Mouse (Mus musculus): Measurements from ENCODE around the gene Gm10382. TPM values are rescaled to one million over a fixed set of nuclear protein-coding genes. Genes with fewer than 3 reads are reported as not detected.
A peak's percentile ranks its signal among the peaks of the same experiment; 100 is the strongest.

Gene Gm10382
- 0.28 and 0.67 TPM in 2 replicates for polyA plus RNA-seq (2016; fragmentation: Nextera tagmentation; extraction: Ambion mirVana)

- Histone ChIP-seq H3K9me3 (replicated peaks) (no peaks in the 10 kb centered on the region), H3K9ac (peak within 1 kb of the TSS; percentile 100), H3K4me3 (peak within 1 kb of the TSS; percentile 99), H3K4me2 (peak within 1 kb of the TSS; percentile 87), H3K4me1 (replicated peaks) (peaks cover 39% of the 10 kb centered on the region), H3K27ac (ENCODE audit: poor library complexity, severe bottlenecking) (peak within 1 kb of the TSS; percentile 98), H3K36me3 (peaks cover 19% of the 10 kb centered on the region), H3K27me3 (replicated peaks) (no peaks in the 10 kb centered on the region)
- peak; percentile 50 for ATAC-seq (ENCODE audit: insufficient number of reproducible peaks, low FRiP score)
- WGBS, result under 1% methylated on average over 41 of the region's 41 CpGs
Observed at GRCm38 (mm10) chr5:125389131-125389578, at the start of gene Gm10382. Gene Gm10382 (plus strand): TSS chr5:125389322.

GRCm38 (mm10) chr5:125339851-125340531 is 49.1 kb upstream of the Gm10382 start:
- WGBS, result 2% methylated on average over 25 of the region's 25 CpGs
- Histone ChIP-seq H3K27ac (ENCODE audit: poor library complexity, severe bottlenecking) (peak overlapping the region; percentile 61), H3K4me2 (peak overlapping the region; percentile 98), H3K36me3 (no peaks in the 10 kb centered on the region), H3K4me3 (peak overlapping the region; percentile 74), H3K27me3 (replicated peaks) (no peaks in the 10 kb centered on the region), H3K4me1 (replicated peaks) (peaks cover 46% of the 10 kb centered on the region), H3K9me3 (replicated peaks) (no peaks in the 10 kb centered on the region), H3K9ac (peak overlapping the region; percentile 83)
- ATAC-seq (ENCODE audit: insufficient number of reproducible peaks, low FRiP score), result peak; percentile 7; the same call in 1 of the 2 replicates

- H3K27ac ChIP-seq (ENCODE audit: poor library complexity, severe bottlenecking), result peak within 1 kb of the TSS; percentile 61
- no peaks in the 10 kb centered on the region for H3K36me3 ChIP-seq
- peak within 1 kb of the TSS; percentile 98 for H3K4me2 ChIP-seq
- ATAC-seq (ENCODE audit: insufficient number of reproducible peaks, low FRiP score), result peak; percentile 87
- H3K27me3 ChIP-seq (replicated peaks), result no peaks in the 10 kb centered on the region
- H3K9me3 ChIP-seq (replicated peaks), result no peaks in the 10 kb centered on the region
- H3K4me3 ChIP-seq, result peak within 1 kb of the TSS; percentile 74
- peak within 1 kb of the TSS; percentile 83 for H3K9ac ChIP-seq
- under 1% methylated on average over 42 of the region's 42 CpGs for WGBS
- H3K4me1 ChIP-seq (replicated peaks), result peaks cover 46% of the 10 kb centered on the region
Observed at GRCm38 (mm10) chr5:125340547-125341262, 48.4 kb upstream of the Gm10382 start, which contains the start of gene Scarb1. Gene Scarb1 (minus strand): TSS chr5:125341094.

DNA sequence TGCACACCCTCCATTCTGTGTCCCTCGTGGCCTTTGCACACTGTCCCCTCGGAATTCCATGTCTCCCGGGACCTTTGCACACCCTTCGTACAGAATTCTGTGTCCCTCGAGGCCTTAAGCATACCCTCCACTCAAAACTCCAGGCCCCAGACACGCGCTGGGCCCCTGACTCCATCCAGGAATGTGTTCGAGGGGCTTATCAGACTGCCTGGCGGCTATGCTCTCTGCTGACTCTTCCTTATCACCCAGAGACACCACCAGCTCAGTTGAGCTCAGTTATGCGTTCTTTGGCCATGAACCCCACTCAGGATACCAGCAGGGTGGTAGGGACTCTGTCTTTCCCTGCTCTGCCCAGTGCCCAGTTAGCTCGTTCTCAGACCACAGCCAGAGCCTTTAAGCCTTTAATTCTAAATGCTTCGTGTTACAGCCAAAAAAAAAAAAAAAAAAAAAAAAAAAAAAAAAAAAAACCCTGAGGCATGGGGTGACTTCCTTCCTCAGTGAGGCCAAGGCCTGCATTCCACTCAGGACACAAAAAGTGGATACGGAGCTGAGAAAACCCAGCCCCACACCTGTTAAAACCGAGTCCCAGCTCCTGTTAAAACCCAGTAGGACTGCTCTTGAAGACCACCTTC is 47.5 kb upstream of the Gm10382 start:
- ATAC-seq (ENCODE audit: insufficient number of reproducible peaks, low FRiP score), result peak; percentile 59
- Histone ChIP-seq H3K9ac (peak overlapping the region; percentile 83), H3K9me3 (replicated peaks) (no peaks in the 10 kb centered on the region), H3K4me1 (replicated peaks) (peaks cover 45% of the 10 kb centered on the region), H3K4me3 (peak overlapping the region; percentile 74), H3K36me3 (no peaks in the 10 kb centered on the region), H3K27ac (ENCODE audit: poor library complexity, severe bottlenecking) (peak overlapping the region; percentile 61), H3K4me2 (peak overlapping the region; percentile 98), H3K27me3 (replicated peaks) (no peaks in the 10 kb centered on the region)
- 14% methylated on average over 14 of the region's 14 CpGs for WGBS

DNA sequence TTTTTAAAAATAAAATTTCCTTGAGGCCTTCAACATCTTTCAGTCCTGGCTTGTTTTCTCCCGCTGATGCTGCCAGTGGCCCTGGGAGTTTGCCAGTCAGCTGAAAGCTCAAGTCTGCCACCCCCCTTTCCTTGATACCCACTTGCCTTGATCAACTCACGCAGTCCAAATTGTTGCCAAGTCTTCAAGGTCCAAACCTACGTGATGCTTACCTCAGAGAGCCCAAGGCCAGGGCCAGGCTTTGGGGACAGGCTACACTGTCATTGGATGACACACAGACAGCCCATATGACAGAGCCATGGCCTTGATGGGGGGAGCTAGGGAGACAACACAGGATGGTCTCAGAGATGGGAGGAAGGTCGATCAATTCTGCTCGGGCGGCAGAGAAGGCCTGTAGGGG is 44.8 kb upstream of the Gm10382 start:
- H3K9ac ChIP-seq, result no peak overlapping the region
- H3K9me3 ChIP-seq (replicated peaks), result no peaks in the 10 kb centered on the region
- no peak overlapping the region for H3K27ac ChIP-seq (ENCODE audit: poor library complexity, severe bottlenecking)
- no peaks in the 10 kb centered on the region for H3K27me3 ChIP-seq (replicated peaks)
- no peak for ATAC-seq (ENCODE audit: insufficient number of reproducible peaks, low FRiP score)
- no peaks in the 10 kb centered on the region for H3K36me3 ChIP-seq
- 91% methylated on average over 6 of the region's 6 CpGs for WGBS
- H3K4me2 ChIP-seq, result no peak overlapping the region
- no peak overlapping the region for H3K4me3 ChIP-seq
- H3K4me1 ChIP-seq (replicated peaks), result peaks cover 18% of the 10 kb centered on the region

- no peaks in the 10 kb centered on the region for H3K4me1 ChIP-seq (replicated peaks)
- WGBS, result 67% methylated on average over 7 of the region's 7 CpGs
- H3K27me3 ChIP-seq (replicated peaks), result no peaks in the 10 kb centered on the region
- H3K9me3 ChIP-seq (replicated peaks), result peaks cover 4% of the 10 kb centered on the region; the same call in 1 of the 2 replicates
- H3K4me2 ChIP-seq, result no peak overlapping the region
- H3K27ac ChIP-seq (ENCODE audit: poor library complexity, severe bottlenecking), result no peak overlapping the region
- no peak overlapping the region for H3K4me3 ChIP-seq
- ATAC-seq (ENCODE audit: insufficient number of reproducible peaks, low FRiP score), result no peak
- no peak overlapping the region for H3K9ac ChIP-seq
- no peaks in the 10 kb centered on the region for H3K36me3 ChIP-seq
Observed at GRCm38 (mm10) chr5:125348067-125348466, 41.1 kb upstream of the Gm10382 start.

DNA sequence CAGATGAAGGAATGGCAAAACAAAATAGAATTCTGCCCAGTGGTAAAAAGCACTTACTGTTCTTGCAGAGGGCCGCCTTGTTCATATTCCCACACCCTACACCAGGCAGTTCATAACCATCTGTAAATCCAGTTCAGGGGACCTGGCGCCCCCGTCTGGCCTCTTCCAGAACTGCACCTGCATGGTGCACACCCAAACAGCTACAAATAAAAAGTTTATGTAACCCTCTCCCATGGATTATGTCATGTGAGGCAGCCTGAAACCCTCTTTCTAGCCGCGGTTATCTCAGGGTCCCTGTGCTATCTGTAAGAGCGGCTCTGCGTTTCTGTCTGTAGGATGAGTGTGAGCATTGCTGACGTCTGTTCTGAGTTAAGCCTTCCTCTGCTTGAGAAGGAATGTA is 40.6 kb upstream of the Gm10382 start:
- no peak overlapping the region for H3K4me2 ChIP-seq
- no peaks in the 10 kb centered on the region for H3K27me3 ChIP-seq (replicated peaks)
- no peak for ATAC-seq (ENCODE audit: insufficient number of reproducible peaks, low FRiP score)
- H3K36me3 ChIP-seq, result no peaks in the 10 kb centered on the region
- no peak overlapping the region for H3K9ac ChIP-seq
- H3K4me1 ChIP-seq (replicated peaks), result no peaks in the 10 kb centered on the region
- 16% methylated on average over 8 of the region's 8 CpGs for WGBS
- no peak overlapping the region for H3K4me3 ChIP-seq
- H3K9me3 ChIP-seq (replicated peaks), result peaks cover 6% of the 10 kb centered on the region; the same call in 1 of the 2 replicates
- H3K27ac ChIP-seq (ENCODE audit: poor library complexity, severe bottlenecking), result no peak overlapping the region

- no peaks in the 10 kb centered on the region for H3K27me3 ChIP-seq (replicated peaks)
- no peak overlapping the region for H3K4me2 ChIP-seq
- no peak for ATAC-seq (ENCODE audit: insufficient number of reproducible peaks, low FRiP score)
- H3K4me1 ChIP-seq (replicated peaks), result no peaks in the 10 kb centered on the region
- H3K27ac ChIP-seq (ENCODE audit: poor library complexity, severe bottlenecking), result no peak overlapping the region
- WGBS, result 82% methylated on average over 3 of the region's 3 CpGs
- H3K36me3 ChIP-seq, result no peaks in the 10 kb centered on the region
- no peak overlapping the region for H3K9ac ChIP-seq
- peaks cover 6% of the 10 kb centered on the region; the same call in 1 of the 2 replicates for H3K9me3 ChIP-seq (replicated peaks)
- no peak overlapping the region for H3K4me3 ChIP-seq
Observed at GRCm38 (mm10) chr5:125349391-125349790, 39.7 kb upstream of the Gm10382 start.

DNA sequence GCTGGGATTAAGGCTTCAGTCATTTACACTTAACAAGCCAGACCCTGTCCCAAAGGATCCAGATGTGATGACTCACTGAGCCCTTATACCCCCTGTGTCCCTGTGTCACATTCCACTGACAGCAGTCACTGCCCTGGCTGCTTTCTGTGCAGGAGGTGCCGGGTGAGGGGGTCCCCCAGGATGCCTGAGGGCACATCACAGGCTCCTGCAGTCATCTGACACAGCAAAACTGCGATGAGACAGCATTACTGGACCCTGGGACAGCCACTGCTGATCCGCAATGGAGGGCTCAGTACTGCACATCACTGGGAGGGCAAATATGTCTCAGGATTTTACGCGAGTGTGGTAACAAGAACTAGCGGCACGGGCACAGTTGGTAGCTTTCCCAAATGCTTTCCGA is 38.1 kb upstream of the Gm10382 start:
- H3K36me3 ChIP-seq, result no peaks in the 10 kb centered on the region
- no peak overlapping the region for H3K4me3 ChIP-seq
- H3K4me2 ChIP-seq, result no peak overlapping the region
- no peak for ATAC-seq (ENCODE audit: insufficient number of reproducible peaks, low FRiP score)
- peaks cover 5% of the 10 kb centered on the region; the same call in 1 of the 2 replicates for H3K4me1 ChIP-seq (replicated peaks)
- no peak overlapping the region for H3K27ac ChIP-seq (ENCODE audit: poor library complexity, severe bottlenecking)
- H3K27me3 ChIP-seq (replicated peaks), result no peaks in the 10 kb centered on the region
- WGBS, result 71% methylated on average over 8 of the region's 8 CpGs
- H3K9ac ChIP-seq, result no peak overlapping the region
- H3K9me3 ChIP-seq (replicated peaks), result peaks cover 6% of the 10 kb centered on the region; the same call in 1 of the 2 replicates

DNA sequence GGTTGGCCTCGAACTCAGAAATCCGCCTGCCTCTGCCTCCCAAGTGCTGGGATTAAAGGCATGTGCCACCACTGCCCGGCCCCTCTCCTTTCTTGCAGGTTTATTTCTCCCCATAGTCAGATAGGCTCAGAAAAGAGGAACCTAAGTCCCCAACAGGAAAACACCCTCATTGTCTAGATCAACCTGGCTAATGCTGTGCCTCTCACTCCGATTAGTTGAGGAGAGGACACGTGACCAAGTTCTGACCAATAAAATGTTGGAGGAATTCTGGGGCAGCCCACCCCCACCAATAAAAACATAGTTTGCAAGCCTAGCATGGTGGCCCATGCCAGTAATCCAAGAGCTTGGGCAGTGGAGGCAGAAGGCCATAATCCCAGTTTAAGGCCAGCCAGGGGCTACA is 37.2 kb upstream of the Gm10382 start:
- 85% methylated on average over 5 of the region's 5 CpGs for WGBS
- ATAC-seq (ENCODE audit: insufficient number of reproducible peaks, low FRiP score), result no peak; the same call in 1 of the 2 replicates
- H3K4me2 ChIP-seq, result no peak overlapping the region
- H3K9ac ChIP-seq, result no peak overlapping the region
- peaks cover 5% of the 10 kb centered on the region; the same call in 1 of the 2 replicates for H3K4me1 ChIP-seq (replicated peaks)
- no peak overlapping the region for H3K27ac ChIP-seq (ENCODE audit: poor library complexity, severe bottlenecking)
- no peaks in the 10 kb centered on the region for H3K36me3 ChIP-seq
- no peak overlapping the region for H3K4me3 ChIP-seq
- H3K27me3 ChIP-seq (replicated peaks), result no peaks in the 10 kb centered on the region
- peaks cover 6% of the 10 kb centered on the region; the same call in 1 of the 2 replicates for H3K9me3 ChIP-seq (replicated peaks)
